Mouse (Mus musculus) thymus, postnatal 4 days (tissue): ENCODE measurements at regions not wholly inside any gene's neighbourhood (a gene's known extent, or its start where the extent isn't known, plus 50 kb on each side); places are given as distances from the start of the nearest gene placed in this dataset.

Source experiments
- DNase-seq: peaks from one replicate; pipeline ENCODE4 v3.0.0; 2021

DNA sequence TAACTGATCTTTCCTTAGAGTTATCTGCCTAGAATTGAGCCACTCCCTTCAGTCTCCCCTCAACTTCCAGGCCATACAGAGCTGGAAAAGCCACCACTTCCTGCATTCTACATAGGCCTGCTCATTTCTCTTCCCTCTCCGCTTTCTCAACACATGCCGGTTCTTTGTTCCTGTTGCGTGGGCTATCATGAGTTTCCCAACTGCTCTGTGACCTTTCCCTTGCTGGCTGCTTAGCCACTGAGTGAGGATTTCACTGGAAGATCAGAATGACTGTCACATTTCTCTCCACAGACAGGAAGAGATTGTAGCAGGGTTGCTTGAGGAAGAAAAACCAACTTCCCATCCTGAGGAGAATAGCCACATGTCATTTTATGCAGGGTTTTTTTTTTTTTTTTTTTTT, 1133.6 kb upstream of the A1bg start:
- no peak for DNase-seq

DNA sequence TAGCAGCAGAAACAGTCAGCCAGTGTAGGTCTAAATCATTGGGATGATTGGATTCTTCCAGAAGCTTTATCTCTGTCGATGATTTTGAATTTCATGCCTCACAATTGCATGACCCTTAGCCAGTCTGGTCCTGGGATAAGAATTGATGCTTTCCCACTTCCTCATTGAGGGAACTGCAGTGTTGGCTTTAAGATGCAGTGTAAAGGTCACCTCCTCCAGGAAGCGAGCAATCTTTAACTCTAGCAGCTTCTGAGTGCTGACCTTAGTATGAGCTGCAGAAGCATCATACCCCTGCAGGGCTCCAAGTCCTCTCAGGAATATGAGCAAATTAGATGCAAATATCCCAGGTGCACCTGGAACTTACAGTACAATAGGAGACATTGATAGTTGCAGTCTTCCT, 1132.2 kb upstream of the A1bg start:
- no peak for DNase-seq

DNA sequence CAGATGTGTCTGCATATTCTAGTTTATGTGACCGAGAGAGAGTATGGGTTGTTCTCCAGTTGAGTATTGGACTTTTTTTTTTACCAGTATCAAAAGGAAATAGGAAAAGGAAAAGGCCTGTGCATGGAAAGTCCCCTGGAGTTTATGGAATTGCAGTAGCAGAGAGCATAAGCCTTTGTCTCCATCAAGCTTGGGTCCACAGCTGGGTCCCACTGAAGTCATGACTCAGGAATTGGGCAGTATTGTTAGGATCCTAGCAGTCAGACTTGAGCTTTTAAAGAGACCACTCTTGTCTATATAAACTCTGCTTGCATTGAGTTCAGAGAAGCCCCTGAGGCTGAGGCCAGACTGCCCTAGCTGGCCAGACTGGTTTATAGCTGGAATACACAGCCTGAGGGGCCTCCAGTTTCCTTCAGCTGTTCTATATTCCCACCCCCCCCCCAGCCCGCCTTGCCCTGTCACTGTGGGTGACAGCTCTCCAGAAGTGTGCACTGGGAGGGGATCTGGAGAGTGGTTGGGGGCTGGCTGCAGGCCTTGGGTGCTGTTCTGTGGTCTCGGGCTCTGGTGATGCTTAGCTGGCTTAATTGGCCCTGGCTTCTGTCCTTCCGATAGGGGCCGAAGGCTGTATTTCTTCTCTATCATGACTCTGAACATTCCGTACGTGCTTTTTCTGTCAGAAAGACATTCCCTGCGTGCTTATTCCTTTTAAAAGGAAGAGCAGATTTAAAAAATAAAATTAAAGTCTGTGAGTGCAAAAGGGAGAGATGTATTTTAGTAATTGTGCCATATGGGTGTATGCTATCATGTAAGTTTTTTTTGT, 1130.8 kb upstream of the A1bg start:
- DNase-seq: no peak

DNA sequence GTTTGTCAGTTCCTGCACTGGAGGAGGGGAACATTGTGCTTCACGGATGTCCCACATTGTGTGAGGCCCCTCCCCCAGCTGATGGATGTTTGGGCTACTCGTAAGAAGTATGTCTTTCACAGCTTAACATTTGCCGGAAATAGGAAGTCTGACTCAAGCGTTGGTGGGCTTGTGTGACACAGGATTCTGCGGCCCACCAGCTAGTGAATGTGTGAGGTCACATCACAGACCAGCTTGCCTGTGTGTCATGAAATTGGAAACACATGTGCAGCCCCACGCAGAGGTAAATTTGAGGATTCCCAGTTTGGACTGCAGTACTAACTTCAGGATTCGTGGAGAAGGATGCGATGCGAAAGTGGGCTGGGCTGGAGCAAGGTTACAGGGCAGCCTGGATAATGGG, 1126.6 kb upstream of the A1bg start:
- no peak for DNase-seq

DNA sequence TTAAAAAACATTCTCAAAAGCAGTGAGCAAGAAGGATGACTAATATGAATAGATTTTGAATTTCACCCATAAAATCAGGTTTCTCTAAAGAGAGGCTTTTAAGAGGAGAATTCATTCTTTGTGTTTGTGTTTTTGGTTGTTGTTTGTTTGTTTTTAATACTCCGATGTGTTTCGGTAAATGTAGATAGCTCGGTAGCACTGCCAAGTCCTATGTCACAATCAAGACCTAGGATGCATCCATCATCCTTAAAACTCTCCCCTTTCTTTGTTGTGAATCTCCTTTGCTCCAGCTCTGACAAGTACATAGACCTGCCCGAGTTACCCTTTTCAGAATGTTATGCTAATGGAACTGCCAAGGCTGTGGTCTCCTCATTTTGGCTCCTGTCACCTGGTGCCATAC, 1126.2 kb upstream of the A1bg start:
- DNase-seq: no peak

DNA sequence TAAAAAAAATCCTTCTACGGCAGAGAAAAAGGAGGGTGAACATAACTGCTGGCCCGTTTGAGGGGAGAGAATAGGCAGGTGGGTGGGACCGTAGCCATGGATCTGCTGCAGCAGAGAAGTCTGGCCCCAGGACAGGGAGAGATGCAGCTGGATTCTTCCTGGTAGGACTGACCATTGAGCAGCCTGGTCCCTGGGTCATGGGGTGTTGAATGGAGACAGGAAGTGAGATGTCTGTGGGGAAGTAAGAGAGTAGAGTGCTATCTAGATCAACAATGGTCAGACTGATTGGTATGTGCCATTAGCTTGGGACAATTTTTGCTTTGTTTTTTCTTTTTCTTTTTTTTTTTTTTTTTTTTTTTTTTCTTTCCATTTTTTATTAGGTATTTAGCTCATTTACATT, 1123.5 kb upstream of the A1bg start:
- no peak for DNase-seq

DNA sequence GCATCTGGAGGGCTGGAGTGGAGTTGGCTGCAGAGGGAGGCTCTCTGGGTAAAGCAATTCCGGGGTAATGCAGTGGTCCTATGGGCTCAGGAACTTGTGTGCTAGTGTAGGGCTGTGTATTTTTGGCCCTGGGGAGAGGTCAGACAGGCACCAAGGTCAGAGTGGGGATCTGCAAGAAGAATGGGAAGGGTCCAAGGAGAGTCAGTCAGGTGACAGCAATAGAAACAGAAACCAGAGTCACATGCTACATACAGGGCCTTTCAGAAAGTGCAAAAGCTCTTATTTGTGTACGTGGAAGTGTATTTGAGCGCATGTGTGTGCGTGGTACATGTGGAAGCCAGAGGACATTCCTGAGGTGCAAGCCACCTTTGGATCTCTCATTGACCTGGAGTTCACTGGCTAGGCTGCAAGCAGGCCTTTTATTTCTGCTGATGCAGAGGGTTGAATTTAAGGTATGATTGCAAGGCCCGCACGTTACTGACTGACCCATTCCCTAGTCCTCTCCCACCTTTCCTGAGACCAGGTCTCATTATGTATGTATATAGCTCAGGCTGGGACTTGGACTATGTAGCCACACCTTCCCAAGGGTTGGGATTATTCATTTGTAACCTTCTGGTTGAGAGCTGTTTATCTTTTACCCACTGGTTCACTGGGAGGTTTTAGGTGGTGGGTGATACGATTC, 1122.0 kb upstream of the A1bg start:
- no peak for DNase-seq

DNA sequence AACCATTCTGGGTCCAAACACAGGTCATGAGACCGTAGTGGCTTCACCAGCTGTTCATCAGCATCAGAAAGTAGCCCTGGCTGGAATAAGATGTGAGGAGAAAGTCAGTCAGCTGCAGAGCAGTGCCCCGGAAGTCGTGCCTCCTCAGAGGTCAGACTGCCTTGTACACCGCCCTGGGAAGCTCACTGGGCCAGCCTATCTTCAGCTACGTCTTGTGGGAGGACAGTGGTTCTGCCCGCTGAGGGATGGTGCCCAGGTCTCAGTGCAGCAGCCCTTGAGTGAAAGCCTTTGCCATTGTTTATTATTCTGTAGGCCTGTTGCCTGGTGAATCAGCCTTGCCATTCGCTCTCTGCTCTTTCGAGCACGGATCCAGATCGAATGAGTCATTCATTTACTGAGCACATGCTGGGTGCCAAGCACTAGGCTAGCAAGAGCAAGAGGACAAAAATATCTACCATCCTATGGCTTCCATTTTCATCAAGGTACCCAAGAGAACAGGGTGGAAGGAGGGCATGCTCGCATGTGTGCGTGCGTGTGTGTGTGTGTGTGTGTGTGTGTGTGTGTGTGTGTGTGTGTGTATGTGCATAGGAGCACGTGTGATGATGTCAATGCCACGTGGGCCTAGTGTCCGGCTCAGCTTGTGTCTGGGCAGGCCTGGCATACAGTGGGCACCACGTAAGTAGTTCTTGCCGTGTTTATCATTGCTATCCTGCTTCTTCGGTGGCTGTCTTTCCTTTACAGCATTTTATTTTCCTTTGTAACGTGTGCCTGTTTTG, 1121.0 kb upstream of the A1bg start:
- no peak for DNase-seq

DNA sequence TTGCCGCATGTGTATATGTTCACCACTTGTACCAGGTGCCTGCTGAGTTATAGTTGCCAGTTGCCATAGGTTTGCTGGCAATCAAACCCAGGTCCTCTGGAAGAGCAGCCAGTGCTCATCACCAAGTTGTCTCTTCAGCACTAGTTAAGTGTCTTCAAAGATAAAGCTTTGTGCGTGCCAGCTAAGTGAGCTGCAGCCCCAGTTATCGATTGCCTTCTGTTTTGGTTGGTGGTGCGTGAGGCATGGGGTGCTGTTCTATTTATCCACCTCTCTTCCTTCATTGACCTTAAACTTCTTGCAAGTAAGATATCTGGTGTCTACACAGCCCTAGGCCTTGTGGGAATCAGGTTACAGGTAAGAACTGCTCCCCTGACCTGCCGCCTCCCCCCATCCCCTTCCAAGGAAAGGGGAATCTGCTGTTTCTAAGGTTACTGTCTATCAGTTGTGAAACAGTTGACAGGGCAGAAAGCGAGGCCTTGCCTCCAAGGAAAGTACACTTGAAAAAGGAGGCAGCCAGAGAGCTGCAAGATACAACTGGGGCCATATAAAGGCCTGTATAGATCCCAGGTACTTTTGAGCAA, 1120.2 kb upstream of the A1bg start:
- DNase-seq: no peak
